Mouse (Mus musculus) lung, adult 2 months (tissue): ENCODE data around the gene Pcsk1n.
A peak's percentile ranks its signal among the peaks of the same experiment; 100 is the strongest.

Experiments used
- CTCF ChIP-seq: fragments of 200-500 bp; IDR thresholded peaks from 2 replicates; pipeline ENCODE4 v1.5.1; 2011; ENCODE audit warnings: mild to moderate bottlenecking, low read length, control low read depth; ENCODE audit not compliant: insufficient read depth
- POLR2A ChIP-seq: fragments of 200-500 bp; IDR thresholded peaks from 2 replicates; pipeline ENCODE4 v1.6.1; 2011; ENCODE audit warnings: low read depth, mild to moderate bottlenecking, control low read depth, low read length, borderline replicate concordance; ENCODE audit errors: extremely low read depth

GRCm38 (mm10) chrX:7898880-7899874 is 20.4 kb upstream of the Pcsk1n start, which contains the start of the genes Pqbp1 and Timm17b:
- TF ChIP-seq POLR2A (peak; percentile 63; the same call in 1 of the 2 replicates), CTCF (no peak)
